Mouse (Mus musculus) myocyte (in vitro differentiated cells): Measurements from ENCODE around the gene Caln1.

ENCODE experiments used
- CEBPB ChIP-seq: IDR thresholded peaks from 2 replicates; pipeline ENCODE4 v1.6.1; 2011; ENCODE audit warnings: mild to moderate bottlenecking, moderate library complexity; ENCODE audit not compliant: poor library complexity, insufficient read depth, severe bottlenecking
- E2F4 ChIP-seq: IDR thresholded peaks from one replicate; pipeline ENCODE4 v1.6.1; 2011; ENCODE audit warnings: mild to moderate bottlenecking, control low read depth, moderate library complexity; ENCODE audit not compliant: insufficient read depth
- MAX ChIP-seq: IDR thresholded peaks from one replicate; pipeline ENCODE4 v1.6.1; 2011; ENCODE audit warnings: low read depth, mild to moderate bottlenecking, control low read depth
- MYOD1 ChIP-seq, 3 experiments: IDR thresholded peaks; one replicate each; pipeline ENCODE4 v1.6.1; 2011; ENCODE audit warnings: control low read depth in 2 of 3, low read depth in 2 of 3, mild to moderate bottlenecking in 2 of 3, moderate library complexity in 1 of 3; ENCODE audit not compliant: insufficient read length in 2 of 3, control insufficient read depth in 1 of 3
- MYOG ChIP-seq, 3 experiments: IDR thresholded peaks; one replicate each; pipeline ENCODE4 v1.6.1; 2011; ENCODE audit warnings: control low read depth in 2 of 3, low read depth in 2 of 3, mild to moderate bottlenecking in 2 of 3; ENCODE audit not compliant: insufficient read length in 2 of 3, control insufficient read depth in 1 of 3, insufficient read depth in 1 of 3
- POLR2A ChIP-seq: IDR thresholded peaks from one replicate; pipeline ENCODE4 v1.6.1; 2011; ENCODE audit warnings: low read depth, mild to moderate bottlenecking, control low read depth, moderate library complexity; ENCODE audit not compliant: insufficient read length
- POLR2AphosphoS2 ChIP-seq: IDR thresholded peaks from one replicate; pipeline ENCODE4 v1.6.1; 2011; ENCODE audit warnings: low read depth, control low read depth; ENCODE audit not compliant: insufficient read length
- REST ChIP-seq: IDR thresholded peaks from one replicate; pipeline ENCODE4 v1.6.1; 2011; ENCODE audit warnings: mild to moderate bottlenecking, control low read depth, moderate library complexity; ENCODE audit not compliant: insufficient read depth, insufficient read length
- SRF ChIP-seq: IDR thresholded peaks from one replicate; pipeline ENCODE4 v1.6.1; 2011; ENCODE audit warnings: low read depth; ENCODE audit not compliant: control insufficient read depth, insufficient read length
- TCF12 ChIP-seq: IDR thresholded peaks from one replicate; pipeline ENCODE4 v1.6.1; 2011; ENCODE audit warnings: mild to moderate bottlenecking, control low read depth; ENCODE audit not compliant: poor library complexity, insufficient read depth, severe bottlenecking
- TCF3 ChIP-seq: IDR thresholded peaks from one replicate; pipeline ENCODE4 v1.6.1; 2011; ENCODE audit warnings: low read depth, control low read depth; ENCODE audit not compliant: insufficient read length
- USF1 ChIP-seq: IDR thresholded peaks from one replicate; pipeline ENCODE4 v1.6.1; 2011; ENCODE audit warnings: low read depth, mild to moderate bottlenecking, control low read depth, moderate library complexity

DNA sequence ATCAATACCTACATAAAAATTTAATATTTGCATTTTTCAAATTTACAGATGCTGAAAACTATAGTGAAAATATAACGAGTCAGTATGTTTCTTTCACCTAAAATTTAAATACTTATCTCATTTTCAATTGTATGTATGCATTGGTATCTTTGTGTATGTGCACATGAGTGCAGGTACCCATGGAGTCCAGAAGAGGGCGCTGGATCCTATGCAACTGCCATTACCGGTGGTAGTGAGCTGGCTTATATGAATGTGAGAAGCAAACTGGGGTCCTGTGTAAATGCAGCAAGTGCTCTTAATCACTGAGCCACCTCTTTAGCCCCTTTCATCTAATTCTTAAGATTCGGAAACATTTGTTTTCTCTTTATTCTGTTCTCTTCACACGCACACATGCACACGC lies 146.1 kb downstream of the Caln1 start:
- TF ChIP-seq USF1: no peak
- no peak for TF ChIP-seq MYOG (IDR thresholded peaks at IDR 0.05; ENCODE audit: control insufficient read depth in 1 of 3, insufficient read depth in 1 of 3, insufficient read length in 2 of 3, low read depth in 2 of 3)
- no peak for TF ChIP-seq POLR2A
- TF ChIP-seq POLR2AphosphoS2: no peak
- TF ChIP-seq SRF: no peak
- TF ChIP-seq MAX: no peak
- TF ChIP-seq REST: no peak
- no peak for TF ChIP-seq CEBPB
- no peak for TF ChIP-seq TCF12
- TF ChIP-seq MYOD1 (IDR thresholded peaks at IDR 0.05; ENCODE audit: control insufficient read depth in 1 of 3, insufficient read length in 2 of 3, low read depth in 2 of 3): no peak
- TF ChIP-seq E2F4: no peak
- no peak for TF ChIP-seq TCF3
